Mouse (Mus musculus): ENCODE data around the gene Trim65. TPM values are rescaled to one million over a fixed set of nuclear protein-coding genes. Genes with fewer than 3 reads are reported as not detected.
"Not testable (repeated sequence)": the region's sequence is repeated elsewhere in the genome, so short reads cannot be mapped to it uniquely, and the experiment has no call there.

The Trim65 gene
- polyA plus RNA-seq, 1 experiment from 2014 or later, result 3.1 TPM

DNA sequence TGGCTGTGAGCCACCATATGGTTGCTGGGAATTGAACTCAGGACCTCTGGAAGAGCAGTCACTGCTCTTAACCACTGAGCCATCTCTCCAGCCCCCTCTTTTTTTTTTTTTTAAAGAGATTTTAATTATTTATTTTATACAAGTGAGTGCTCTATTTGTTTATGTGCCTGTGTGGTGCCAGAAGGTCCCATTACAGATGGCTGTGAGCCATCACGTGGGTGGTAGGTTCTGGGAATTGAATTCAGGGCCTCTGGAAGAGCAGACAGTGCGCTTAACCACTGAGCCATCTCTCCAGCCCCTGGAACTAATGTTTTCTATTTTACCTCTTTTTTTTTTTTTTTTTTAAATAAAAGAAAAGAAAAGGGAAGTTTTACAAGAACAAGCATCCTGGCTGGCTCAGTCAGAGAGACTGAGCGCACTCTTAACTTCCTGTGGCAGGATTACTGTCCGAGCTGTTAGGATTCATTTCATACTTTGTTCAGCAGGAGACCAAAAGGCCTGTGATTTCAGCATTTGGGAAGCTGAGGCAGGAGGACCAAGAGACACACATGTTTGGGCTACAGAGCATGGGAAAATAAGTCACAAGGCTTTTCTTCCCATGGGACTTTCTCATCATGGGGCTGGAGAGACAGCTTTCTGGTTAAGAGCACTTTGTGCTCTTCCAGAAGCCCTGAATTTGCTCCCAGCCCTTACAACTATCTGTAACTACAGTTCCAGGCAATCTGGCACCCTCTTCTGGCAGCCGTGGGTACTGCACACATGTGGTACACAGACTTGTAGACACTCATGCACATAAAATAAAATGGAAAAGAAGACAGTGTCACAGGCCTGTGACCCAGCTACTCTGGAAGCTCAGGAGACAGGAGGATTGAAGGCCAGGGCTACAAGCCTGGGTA is 34.5 kb downstream of the Trim65 start:
- H3K4me1 ChIP-seq (replicated peaks; ENCODE audit: insufficient read depth, low read length), result peaks cover 29% of the 10 kb centered on the region
- no peaks in the 10 kb centered on the region for H3K36me3 ChIP-seq (ENCODE audit: insufficient read depth, low read length)
- TF ChIP-seq CTCF (IDR thresholded peaks at IDR 0.05; ENCODE audit: low read depth), result peak; percentile 67
- ATAC-seq (replicated peaks; ENCODE audit: low FRiP score, low read depth), result no peak
- 88% methylated on average over 5 of the region's 5 CpGs for WGBS
- no peak for DNase-seq (ENCODE audit: low spot score)
- no peak overlapping the region for H3K27ac ChIP-seq
- no peak overlapping the region for H3K9ac ChIP-seq (ENCODE audit: low read depth, low read length)
- H3K27me3 ChIP-seq (ENCODE audit: insufficient read depth, low read length), result no peaks in the 10 kb centered on the region
- no peak overlapping the region for H3K4me3 ChIP-seq (replicated peaks; ENCODE audit: low read depth, low read length)
- no peaks in the 10 kb centered on the region for H3K9me3 ChIP-seq (replicated peaks; ENCODE audit: low read length)
- no peak overlapping the region for H3K4me2 ChIP-seq (ENCODE audit: low read length)

DNA sequence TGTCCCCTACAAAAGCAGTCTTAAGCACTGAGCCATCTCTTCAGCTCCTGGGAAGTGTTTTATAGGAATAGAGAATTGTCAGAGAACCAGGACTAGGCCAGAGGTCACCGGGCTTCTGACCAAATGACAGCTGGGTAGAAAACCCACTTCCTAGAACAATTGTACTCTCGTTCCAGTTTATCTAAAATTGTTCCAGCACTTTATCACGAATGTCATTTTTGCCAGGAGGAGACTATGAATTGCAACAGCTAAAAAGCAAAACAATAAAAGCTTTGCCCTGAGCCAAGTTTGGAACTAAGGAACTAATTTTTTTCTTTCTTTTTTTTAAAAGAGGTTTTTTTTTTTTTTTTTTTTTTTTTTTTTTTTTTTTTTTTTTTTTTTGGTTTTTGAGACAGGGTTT is 35.4 kb downstream of the Trim65 start:
- TF ChIP-seq CTCF (IDR thresholded peaks at IDR 0.05; ENCODE audit: low read depth), result no peak
- no peaks in the 10 kb centered on the region for H3K9me3 ChIP-seq (replicated peaks; ENCODE audit: low read length)
- peak; percentile 55 for DNase-seq (ENCODE audit: low spot score)
- no peak overlapping the region for H3K4me2 ChIP-seq (ENCODE audit: low read length)
- no peak overlapping the region for H3K27ac ChIP-seq
- no peaks in the 10 kb centered on the region for H3K27me3 ChIP-seq (ENCODE audit: insufficient read depth, low read length)
- peaks cover 25% of the 10 kb centered on the region for H3K4me1 ChIP-seq (replicated peaks; ENCODE audit: insufficient read depth, low read length)
- H3K9ac ChIP-seq (ENCODE audit: low read depth, low read length), result no peak overlapping the region
- H3K36me3 ChIP-seq (ENCODE audit: insufficient read depth, low read length), result no peaks in the 10 kb centered on the region
- H3K4me3 ChIP-seq (replicated peaks; ENCODE audit: low read depth, low read length), result no peak overlapping the region
- 58% methylated on average over 3 of the region's 3 CpGs for WGBS
- ATAC-seq (replicated peaks; ENCODE audit: low FRiP score, low read depth), result no peak

DNA sequence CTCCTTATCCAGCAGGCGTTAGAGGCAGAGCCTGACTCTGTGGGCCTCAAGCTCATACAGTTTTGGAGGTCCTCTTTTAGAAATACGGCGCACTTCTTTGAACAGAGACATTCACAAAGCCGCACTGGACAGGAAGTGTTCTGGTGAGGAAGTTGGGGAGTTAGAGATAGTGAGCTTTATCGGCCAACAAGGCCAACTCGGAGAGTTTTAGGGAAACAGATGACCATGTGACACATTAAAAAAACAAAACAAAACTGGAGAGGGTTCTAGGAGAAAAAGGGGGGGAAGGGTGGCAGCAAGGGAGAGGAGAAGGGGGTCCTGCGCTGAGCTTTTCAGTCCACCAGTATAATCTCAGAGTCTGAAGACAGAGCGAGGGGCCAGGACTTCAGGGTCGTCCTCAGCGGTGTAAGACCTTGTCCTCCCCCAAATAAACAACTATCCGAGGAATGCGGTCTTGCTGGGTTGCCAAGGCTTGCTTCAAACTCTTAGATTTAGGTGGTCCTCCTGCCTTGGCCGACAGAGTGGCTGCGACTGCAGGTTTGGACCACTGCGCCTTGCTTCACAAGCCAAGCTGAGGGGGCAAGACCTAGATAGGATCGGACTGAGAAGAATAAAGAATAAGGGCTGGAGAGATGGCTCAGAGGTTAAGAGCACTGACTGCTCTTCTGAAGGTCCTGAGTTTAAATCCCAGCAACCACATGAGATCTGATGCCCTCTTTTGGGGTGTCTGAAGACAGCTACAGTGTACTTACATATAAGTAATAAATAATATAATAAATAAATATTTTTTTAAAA is 37.0 kb downstream of the Trim65 start:
- DNase-seq (ENCODE audit: low spot score) (peak; percentile 52), ATAC-seq (replicated peaks; ENCODE audit: low FRiP score, low read depth) (no peak)
- Histone ChIP-seq H3K4me2 (ENCODE audit: low read length) (no peak overlapping the region), H3K27ac (peak overlapping the region; percentile 60; the same call in 1 of the 2 replicates), H3K27me3 (ENCODE audit: insufficient read depth, low read length) (no peaks in the 10 kb centered on the region), H3K36me3 (ENCODE audit: insufficient read depth, low read length) (no peaks in the 10 kb centered on the region), H3K9me3 (replicated peaks; ENCODE audit: low read length) (no peaks in the 10 kb centered on the region), H3K4me3 (replicated peaks; ENCODE audit: low read depth, low read length) (no peak overlapping the region), H3K4me1 (replicated peaks; ENCODE audit: insufficient read depth, low read length) (peaks cover 9% of the 10 kb centered on the region), H3K9ac (ENCODE audit: low read depth, low read length) (no peak overlapping the region)
- WGBS, result 46% methylated on average over 16 of the region's 16 CpGs
- TF ChIP-seq CTCF (IDR thresholded peaks at IDR 0.05; ENCODE audit: low read depth), result no peak

DNA sequence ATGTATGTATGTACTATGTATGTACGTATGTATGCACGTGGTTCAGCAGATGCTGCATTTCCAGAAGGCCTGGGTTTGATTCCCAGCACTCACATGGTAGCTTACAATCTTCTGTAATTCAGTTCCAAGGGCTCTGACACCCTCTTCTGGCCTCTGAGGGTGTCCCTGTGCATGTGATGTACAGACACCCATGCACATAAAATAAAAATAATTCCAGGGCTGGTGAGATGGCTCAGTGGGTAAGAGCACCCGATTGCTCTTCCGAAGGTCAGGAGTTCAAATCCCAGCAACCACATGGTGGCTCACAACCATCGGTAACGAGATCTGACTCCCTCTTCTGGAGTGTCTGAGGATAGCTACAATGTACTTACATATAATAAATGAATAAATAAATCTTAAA is 38.0 kb downstream of the Trim65 start:
- DNase-seq (ENCODE audit: low spot score); H3K36me3 ChIP-seq (ENCODE audit: insufficient read depth, low read length); H3K27me3 ChIP-seq (ENCODE audit: insufficient read depth, low read length); H3K27ac ChIP-seq; H3K4me2 ChIP-seq (ENCODE audit: low read length); H3K4me1 ChIP-seq (replicated peaks; ENCODE audit: insufficient read depth, low read length); H3K9ac ChIP-seq (ENCODE audit: low read depth, low read length); H3K4me3 ChIP-seq (replicated peaks; ENCODE audit: low read depth, low read length); H3K9me3 ChIP-seq (replicated peaks; ENCODE audit: low read length); ATAC-seq (replicated peaks; ENCODE audit: low FRiP score, low read depth): not testable (repeated sequence)
- WGBS, result 92% methylated on average over 6 of the region's 6 CpGs

DNA sequence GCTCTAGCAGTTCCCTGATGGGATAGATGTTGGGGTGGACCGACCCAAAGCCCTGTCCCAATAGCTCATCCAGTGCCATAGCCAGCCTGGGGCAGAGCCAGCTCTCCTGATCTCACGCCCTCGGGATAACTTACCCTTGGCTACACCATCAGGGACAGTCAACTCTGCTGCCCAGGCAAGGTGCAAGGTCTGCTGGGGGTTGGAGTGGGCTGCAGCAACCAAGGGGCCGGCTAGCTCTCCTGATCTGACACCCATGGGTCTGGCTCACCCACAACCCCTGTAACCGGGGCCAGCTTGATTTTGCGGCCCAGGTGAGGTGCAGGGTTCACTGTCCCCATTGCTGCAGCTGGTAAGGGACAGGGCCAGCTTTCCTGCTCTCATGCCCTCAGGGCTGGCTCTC is 39.3 kb downstream of the Trim65 start:
- Histone ChIP-seq H3K27me3 (ENCODE audit: insufficient read depth, low read length) (no peaks in the 10 kb centered on the region), H3K9ac (ENCODE audit: low read depth, low read length) (no peak overlapping the region), H3K4me3 (replicated peaks; ENCODE audit: low read depth, low read length) (no peak overlapping the region), H3K27ac (no peak overlapping the region), H3K9me3 (replicated peaks; ENCODE audit: low read length) (no peaks in the 10 kb centered on the region), H3K36me3 (ENCODE audit: insufficient read depth, low read length) (no peaks in the 10 kb centered on the region), H3K4me2 (ENCODE audit: low read length) (no peak overlapping the region), H3K4me1 (replicated peaks; ENCODE audit: insufficient read depth, low read length) (0 out of 2 replicates have a peak, but pooled peaks cover 2% of the 10 kb centered on the region)
- no peak for DNase-seq (ENCODE audit: low spot score)
- TF ChIP-seq CTCF (IDR thresholded peaks at IDR 0.05; ENCODE audit: low read depth), result no peak
- no peak for ATAC-seq (replicated peaks; ENCODE audit: low FRiP score, low read depth)
- 84% methylated on average over 6 of the region's 6 CpGs for WGBS

DNA sequence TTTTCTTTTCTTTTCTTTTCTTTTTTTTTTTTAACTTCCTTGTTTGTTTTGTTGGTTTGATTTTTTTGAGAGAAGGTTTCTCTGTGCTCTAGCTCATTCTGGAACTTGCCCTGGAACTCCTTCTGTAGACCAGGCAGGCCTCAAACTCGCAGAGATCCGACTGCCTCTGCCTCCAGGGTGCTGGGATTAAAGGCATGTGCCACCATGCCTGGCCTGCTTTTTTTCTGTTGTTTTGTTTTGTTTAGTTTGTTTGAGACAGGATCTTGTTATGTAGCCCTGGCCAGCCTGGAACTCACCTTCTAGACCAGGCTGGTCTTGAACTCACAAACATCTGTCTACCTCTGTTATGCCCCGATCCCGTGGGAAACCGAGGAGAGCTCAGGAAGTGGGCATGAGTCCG is 41.4 kb downstream of the Trim65 start:
- Histone ChIP-seq H3K36me3 (ENCODE audit: insufficient read depth, low read length) (0 out of 2 replicates have a peak, but pooled peaks cover 3% of the 10 kb centered on the region), H3K4me2 (ENCODE audit: low read length) (no peak overlapping the region), H3K4me1 (replicated peaks; ENCODE audit: insufficient read depth, low read length) (peaks cover 7% of the 10 kb centered on the region), H3K4me3 (replicated peaks; ENCODE audit: low read depth, low read length) (no peak overlapping the region), H3K9me3 (replicated peaks; ENCODE audit: low read length) (no peaks in the 10 kb centered on the region), H3K9ac (ENCODE audit: low read depth, low read length) (no peak overlapping the region), H3K27me3 (ENCODE audit: insufficient read depth, low read length) (no peaks in the 10 kb centered on the region), H3K27ac (no peak overlapping the region)
- DNase-seq (ENCODE audit: low spot score) (no peak), ATAC-seq (replicated peaks; ENCODE audit: low FRiP score, low read depth) (no peak)
- TF ChIP-seq CTCF (IDR thresholded peaks at IDR 0.05; ENCODE audit: low read depth), result no peak
- 91% methylated on average over 6 of the region's 6 CpGs for WGBS
